Mouse (Mus musculus) adrenal gland, postnatal 14 days (tissue): ENCODE data around the gene Tpbpb. TPM values are rescaled to one million over a fixed set of nuclear protein-coding genes. Genes with fewer than 3 reads are reported as not detected.
"Not testable (repeated sequence)": the region's sequence is repeated elsewhere in the genome, so short reads cannot be mapped to it uniquely, and the experiment has no call there.

Experiments used
- DNase-seq: peaks from one replicate; pipeline ENCODE4 v3.0.0; 2021; ENCODE audit warnings: mixed read lengths
- long read RNA-seq, 2 experiments: library from polyadenylated mRNA; stranded (forward); transcript quantifications; one replicate each; pipeline ENCODE4 v2.0.0; 2021
- total RNA-seq: library from RNA; stranded (reverse); gene quantifications from 2 replicates; pipeline ENCODE4 v1.2.3, GENCODE M21; 2021

Gene Tpbpb
- not detected in 2 replicates for total RNA-seq
- long read RNA-seq, experiment 1, result 0 reads
- long read RNA-seq, experiment 2, result 0 reads

DNA sequence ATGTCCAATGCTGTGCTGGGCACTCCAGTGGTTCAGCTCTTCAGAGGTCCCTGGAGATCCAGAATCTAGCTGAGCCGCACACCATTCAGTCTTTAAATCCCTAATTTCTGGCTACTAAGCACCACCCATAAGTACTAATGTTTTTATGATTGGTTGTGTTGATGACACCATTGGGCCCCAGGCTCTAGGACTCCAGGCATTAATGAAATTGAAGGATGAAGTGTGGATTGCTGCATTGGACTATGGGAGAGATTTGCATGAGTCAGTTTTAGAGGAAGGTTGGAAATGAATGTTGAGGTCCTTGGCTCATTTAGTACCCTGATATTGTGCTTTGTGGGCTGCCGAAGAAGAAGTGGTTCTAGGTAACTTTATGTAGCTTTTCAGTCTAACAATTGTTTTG lies at the start of gene Tpbpb:
Gene Tpbpb, minus strand, starts transcription at position 101 of the 400 bp plus-strand sequence.
- not testable (repeated sequence) for DNase-seq

DNA sequence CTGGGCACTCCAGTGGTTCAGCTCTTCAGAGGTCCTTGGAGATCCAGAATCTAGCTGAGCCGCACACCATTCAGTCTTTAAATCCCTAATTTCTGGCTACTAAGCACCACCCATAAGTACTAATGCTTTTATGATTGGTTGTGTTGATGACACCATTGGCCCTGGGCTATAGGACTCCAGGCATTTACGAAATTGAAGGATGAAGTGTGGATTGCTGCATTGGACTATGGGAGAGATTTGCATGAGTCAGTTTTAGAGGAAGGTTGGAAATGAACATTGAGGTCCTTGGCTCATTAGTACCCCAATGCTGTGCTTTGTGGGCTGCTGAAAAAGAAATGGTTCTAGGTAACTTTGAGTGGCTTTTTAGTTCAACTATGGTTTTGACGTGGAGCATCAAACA lies 37.2 kb upstream of the Tpbpb start, which contains the start of gene Tpbpa:
Gene Tpbpa, minus strand, starts transcription at position 101 of the 400 bp plus-strand sequence.
- DNase-seq, result not testable (repeated sequence)

DNA sequence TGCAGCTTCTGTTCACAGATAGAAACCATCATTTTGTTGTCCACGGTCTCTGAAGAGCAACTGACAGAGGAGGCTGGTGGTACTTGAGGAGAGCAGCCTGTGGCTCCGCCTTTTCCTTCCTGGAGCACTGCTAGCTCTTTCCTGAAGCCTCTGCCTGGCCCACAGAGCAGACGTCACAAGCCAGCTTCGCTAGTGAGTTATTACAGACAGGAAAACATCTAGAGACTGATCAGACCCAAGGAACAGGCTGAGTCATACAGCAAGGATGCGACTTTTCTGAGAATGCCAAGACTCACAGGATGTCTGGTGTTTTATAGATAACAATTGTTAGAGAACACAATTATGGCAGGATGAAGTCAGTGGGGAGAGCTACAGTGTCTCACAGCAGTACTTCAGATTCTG lies 31.8 kb upstream of the Tpbpb start, which contains the start of the genes Gm49391 and Ctla2a:
Gene Gm49391, minus strand, starts transcription at position 72 of the 402 bp plus-strand sequence.
Gene Ctla2a, minus strand, starts transcription at position 126 of the 402 bp plus-strand sequence.
- DNase-seq, result peak; percentile 42

DNA sequence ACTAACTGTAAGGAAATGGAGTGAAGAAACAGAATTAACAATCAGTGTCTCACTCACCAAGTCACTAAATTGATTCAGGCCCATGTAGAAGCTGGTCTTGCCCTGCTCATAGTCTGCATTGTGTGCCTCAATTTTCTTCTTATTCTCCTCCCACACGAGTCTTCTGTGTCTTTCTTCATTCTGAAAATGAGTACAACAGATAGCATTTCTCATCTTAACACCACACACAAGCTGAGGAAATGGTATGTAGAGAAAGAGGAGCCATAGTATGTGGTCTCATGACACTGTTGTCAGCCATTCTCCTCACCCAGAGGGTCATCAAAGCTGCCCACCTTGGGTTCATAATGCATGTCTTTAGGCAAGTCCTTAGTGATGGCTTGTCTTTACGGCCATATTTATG lies 30.8 kb upstream of the Tpbpb start, which contains the start of gene Gm49393:
Gene Gm49393, minus strand, starts transcription at position 101 of the 400 bp plus-strand sequence.
- not testable (repeated sequence) for DNase-seq

DNA sequence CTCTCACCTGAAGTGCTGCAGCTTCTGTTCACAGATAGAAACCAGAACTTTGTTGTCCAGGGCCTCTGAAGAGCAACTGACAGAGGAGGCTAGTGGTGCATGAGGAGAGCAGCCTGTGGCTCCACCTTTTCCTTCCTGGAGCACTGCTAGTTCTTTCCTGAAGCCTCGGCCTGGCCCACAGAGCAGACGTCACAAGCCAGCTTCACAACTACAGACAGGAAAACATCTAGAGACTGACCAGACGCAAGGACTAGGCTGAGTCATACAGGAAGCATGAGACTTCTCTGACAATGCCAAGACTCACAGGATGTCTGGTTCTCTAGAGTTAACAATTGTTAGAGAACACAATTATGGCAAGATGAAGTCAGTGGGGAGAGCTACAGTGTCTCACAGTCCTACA lies 7.4 kb downstream of the Tpbpb start, which contains the start of gene Ctla2b:
Gene Ctla2b, minus strand, starts transcription at position 120 of the 400 bp plus-strand sequence.
- DNase-seq, result peak; percentile 49

DNA sequence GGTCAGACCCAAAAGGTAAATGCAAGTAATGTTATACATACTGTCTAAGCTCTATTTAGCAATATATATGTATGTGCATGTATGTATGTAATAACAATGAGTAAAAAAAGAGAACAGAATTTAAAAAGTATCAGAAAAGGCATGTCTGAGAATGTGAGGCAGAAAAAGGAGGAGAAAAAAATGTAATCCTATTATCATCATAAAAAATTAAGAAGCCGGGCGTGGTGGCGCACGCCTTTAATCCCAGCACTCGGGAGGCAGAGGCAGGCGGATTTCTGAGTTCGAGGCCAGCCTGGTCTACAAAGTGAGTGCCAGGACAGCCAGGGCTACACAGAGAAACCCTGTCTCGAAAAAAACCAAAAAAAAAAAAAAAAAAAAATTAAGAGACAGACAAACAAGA lies 7.9 kb downstream of the Tpbpb start, which contains the start of gene Gm49392:
Gene Gm49392, minus strand, starts transcription at position 101 of the 400 bp plus-strand sequence.
- DNase-seq, result not testable (repeated sequence)

DNA sequence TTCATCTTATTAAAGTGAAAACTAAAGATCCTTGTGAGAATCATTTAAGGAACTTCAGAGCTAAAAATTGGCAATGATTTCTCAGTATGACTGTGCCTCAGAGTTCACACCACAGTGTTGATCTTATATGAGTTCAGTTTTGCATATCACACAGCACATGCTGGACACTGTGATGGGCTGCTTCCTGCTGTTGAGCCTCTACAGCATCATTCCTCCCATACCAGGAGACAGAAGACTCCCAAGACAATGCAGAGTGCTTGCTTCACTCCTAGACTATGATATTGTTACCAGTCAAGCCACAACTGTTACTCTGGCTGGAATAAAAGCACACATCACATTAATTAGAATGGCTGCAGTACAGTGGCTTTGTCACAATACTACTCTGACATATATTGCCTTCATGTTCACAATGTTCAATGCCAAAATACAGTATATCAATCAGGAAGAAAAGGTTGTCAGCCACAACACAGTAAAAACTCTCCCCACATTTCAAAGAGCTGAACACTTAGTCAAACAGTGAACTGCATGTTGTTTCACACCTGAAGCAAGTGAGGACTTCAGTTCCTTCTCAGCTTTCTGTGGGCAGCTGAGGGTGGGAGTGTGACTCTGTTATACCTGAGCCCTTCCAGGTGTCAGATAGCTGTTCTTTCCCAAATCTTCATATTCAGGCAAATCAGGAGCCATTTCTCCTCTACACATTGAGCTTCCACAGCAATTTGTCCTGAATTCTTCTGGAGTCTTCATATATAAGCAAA lies 9.1 kb downstream of the Tpbpb start:
- DNase-seq, result no peak

DNA sequence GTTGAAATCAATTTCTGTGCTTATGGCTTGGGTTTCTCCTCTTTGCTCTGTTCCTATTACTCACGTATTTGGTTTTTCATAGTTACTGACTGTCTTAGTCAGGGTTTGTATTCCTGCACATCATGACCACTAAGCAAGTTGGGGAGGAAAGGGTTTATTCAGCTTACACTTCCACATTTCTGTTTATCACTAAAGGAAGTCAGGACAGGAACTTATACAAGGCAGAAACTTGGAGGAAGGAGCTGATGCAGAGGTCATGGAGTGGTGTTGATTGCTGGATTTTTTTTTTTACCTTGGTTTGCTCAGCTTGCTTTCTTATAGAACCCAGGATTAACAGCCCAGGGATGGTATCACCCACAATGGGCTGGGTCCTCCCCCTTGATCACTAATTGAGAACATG lies 12.4 kb downstream of the Tpbpb start:
- no peak for DNase-seq

DNA sequence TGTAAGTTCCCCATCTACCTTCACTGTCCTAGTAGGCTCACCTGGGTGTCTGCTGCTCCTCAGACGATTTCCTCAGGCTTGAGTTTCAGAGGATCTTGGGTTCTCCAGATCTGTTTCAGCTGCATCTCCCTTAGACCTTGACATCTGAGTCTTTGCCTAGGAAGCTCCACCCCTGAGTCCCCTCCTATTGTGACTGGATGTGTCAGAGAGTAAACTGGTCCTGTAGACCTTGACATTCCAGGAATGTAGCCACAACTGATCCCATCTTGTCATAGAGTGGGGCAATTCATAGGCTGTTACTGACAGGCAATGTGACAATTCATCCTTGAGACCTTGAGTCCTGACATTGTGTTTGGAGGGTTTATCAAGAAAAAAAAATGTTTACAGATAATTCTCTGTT lies 40.4 kb downstream of the Tpbpb start, which contains the start of gene 4930486L24Rik:
Gene 4930486L24Rik, minus strand, starts transcription at position 195 of the 400 bp plus-strand sequence.
- peak; percentile 55 for DNase-seq

Other genes starting within 250 kb of the Tpbpb start
- not detected in 2 replicates for gene BC051665, start 118.5 kb downstream of the Tpbpb start, total RNA-seq
- not detected in 2 replicates for gene Ctsll3, start 102.0 kb downstream of the Tpbpb start, total RNA-seq
- 34.7 and 39.4 TPM in 2 replicates for gene 4930486L24Rik, start 40.4 kb downstream of the Tpbpb start, total RNA-seq
- 2.3 and 2.5 TPM in 2 replicates for gene Gm49392, start 8.0 kb downstream of the Tpbpb start, total RNA-seq
- 7.1 and 9.8 TPM in 2 replicates for gene Ctla2b, start 7.4 kb downstream of the Tpbpb start, total RNA-seq
- not detected in 2 replicates for gene Gm49393, start 30.7 kb upstream of the Tpbpb start, total RNA-seq
- 0.75 and 2.1 TPM in 2 replicates for gene Gm49391, start 31.7 kb upstream of the Tpbpb start, total RNA-seq
- 45.6 and 76.5 TPM in 2 replicates for gene Ctla2a, start 31.7 kb upstream of the Tpbpb start, total RNA-seq
- not detected in 2 replicates for gene Tpbpa, start 37.1 kb upstream of the Tpbpb start, total RNA-seq
- not detected in 2 replicates for gene Ctsj, start 101.1 kb upstream of the Tpbpb start, total RNA-seq
- gene Ctsq, start 135.8 kb upstream of the Tpbpb start, total RNA-seq, result not detected in 2 replicates